Mouse (Mus musculus): ENCODE measurements around the gene Qser1. TPM values are rescaled to one million over a fixed set of nuclear protein-coding genes. Genes with fewer than 3 reads are reported as not detected.

Gene Qser1
- polyA plus RNA-seq, 1 experiment, result 4.1 TPM

DNA sequence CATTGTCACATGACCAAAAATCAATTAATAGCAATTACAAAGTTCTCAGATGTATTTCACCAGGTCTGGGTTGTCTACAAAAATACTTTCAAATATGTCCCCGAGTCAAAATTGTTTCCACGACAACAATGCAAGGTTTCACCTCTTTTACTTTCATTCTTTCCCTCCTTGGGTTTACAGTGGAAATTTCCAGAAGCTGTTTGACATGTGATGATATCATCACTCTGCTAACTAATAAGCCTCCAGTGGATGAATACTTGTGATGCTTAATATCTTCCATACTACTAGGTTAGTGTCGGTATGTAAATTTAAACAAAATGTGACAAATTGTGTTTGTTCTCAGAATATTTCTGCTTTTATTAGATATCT lies 33.4 kb upstream of the Qser1 start:
- Histone ChIP-seq H3K36me3 (ENCODE audit: control insufficient read depth, insufficient read depth) (no peaks in the 10 kb centered on the region), H3K27me3 (ENCODE audit: control insufficient read depth, insufficient read depth, insufficient read length) (no peaks in the 10 kb centered on the region)

GRCm38 (mm10) chr2:104849276-104849990 lies 32.9 kb upstream of the Qser1 start, which contains the start of gene Prrg4:
Gene Prrg4 (minus strand): TSS chr2:104849876.
- peak within 1 kb of the TSS; percentile 34 for H3K4me3 ChIP-seq
- H3K36me3 ChIP-seq (ENCODE audit: control insufficient read depth, insufficient read depth), result no peaks in the 10 kb centered on the region
- peak within 1 kb of the TSS; percentile 88 for H3K4me2 ChIP-seq (ENCODE audit: low read depth)
- TF ChIP-seq POLR2A (IDR thresholded peaks at IDR 0.05; ENCODE audit: insufficient read length, low read depth), result no peak
- no peak for TF ChIP-seq SRF (IDR thresholded peaks at IDR 0.05; ENCODE audit: control insufficient read depth, insufficient read length, low read depth)
- no peak for TF ChIP-seq TCF12 (IDR thresholded peaks at IDR 0.05; ENCODE audit: insufficient read depth, poor library complexity, severe bottlenecking)
- TF ChIP-seq MYOG (IDR thresholded peaks at IDR 0.05; ENCODE audit: control insufficient read depth in 1 of 3, insufficient read depth in 1 of 3, insufficient read length in 2 of 3, low read depth in 2 of 3), result peak in 1 of 3 experiments; percentile 48
- TF ChIP-seq USF1 (IDR thresholded peaks at IDR 0.05; ENCODE audit: low read depth), result no peak
- no peak for TF ChIP-seq CEBPB (IDR thresholded peaks at IDR 0.05; ENCODE audit: insufficient read depth, poor library complexity, severe bottlenecking)
- no peak for TF ChIP-seq MAX (IDR thresholded peaks at IDR 0.05; ENCODE audit: low read depth)
- peak in 1 of 3 experiments; percentile 22 for TF ChIP-seq MYOD1 (IDR thresholded peaks at IDR 0.05; ENCODE audit: control insufficient read depth in 1 of 3, insufficient read length in 2 of 3, low read depth in 2 of 3)
- H3K79me2 ChIP-seq (ENCODE audit: control insufficient read depth, insufficient read depth), result no peaks in the 10 kb centered on the region
- H3K27me3 ChIP-seq (ENCODE audit: control insufficient read depth, insufficient read depth, insufficient read length), result no peaks in the 10 kb centered on the region
- H3ac ChIP-seq (ENCODE audit: control insufficient read depth, insufficient read length), result peak within 1 kb of the TSS; percentile 43

More for the DNA sequence above, 33.4 kb upstream of the Qser1 start:
- TF ChIP-seq E2F4 (IDR thresholded peaks at IDR 0.05; ENCODE audit: insufficient read depth) (no peak), MAX (IDR thresholded peaks at IDR 0.05; ENCODE audit: low read depth) (no peak), POLR2A (IDR thresholded peaks at IDR 0.05; ENCODE audit: insufficient read length, low read depth) (no peak), POLR2AphosphoS2 (IDR thresholded peaks at IDR 0.05; ENCODE audit: insufficient read length, low read depth) (no peak), SRF (IDR thresholded peaks at IDR 0.05; ENCODE audit: control insufficient read depth, insufficient read length, low read depth) (no peak), TCF3 (IDR thresholded peaks at IDR 0.05; ENCODE audit: insufficient read length, low read depth) (no peak), MYOD1 (IDR thresholded peaks at IDR 0.05; ENCODE audit: control insufficient read depth in 1 of 3, insufficient read length in 2 of 3, low read depth in 2 of 3) (no peak)
- Histone ChIP-seq H3ac (ENCODE audit: control insufficient read depth, insufficient read length) (peak overlapping the region; percentile 43), H3K79me2 (ENCODE audit: control insufficient read depth, insufficient read depth) (no peaks in the 10 kb centered on the region), H3K4me2 (ENCODE audit: low read depth) (peak overlapping the region; percentile 88), H3K4me3 (peak overlapping the region; percentile 34)

GRCm38 (mm10) chr2:104848235-104849161 lies 31.9 kb upstream of the Qser1 start:
- Histone ChIP-seq H3ac (ENCODE audit: control insufficient read depth, insufficient read length) (peak overlapping the region; percentile 43), H3K27me3 (ENCODE audit: control insufficient read depth, insufficient read depth, insufficient read length) (no peaks in the 10 kb centered on the region), H3K4me2 (ENCODE audit: low read depth) (peak overlapping the region; percentile 88), H3K36me3 (ENCODE audit: control insufficient read depth, insufficient read depth) (no peaks in the 10 kb centered on the region), H3K4me3 (peak overlapping the region; percentile 34), H3K79me2 (ENCODE audit: control insufficient read depth, insufficient read depth) (no peaks in the 10 kb centered on the region)
- no peak for TF ChIP-seq CEBPB (IDR thresholded peaks at IDR 0.05; ENCODE audit: insufficient read depth, poor library complexity, severe bottlenecking)
- no peak for TF ChIP-seq E2F4 (IDR thresholded peaks at IDR 0.05; ENCODE audit: insufficient read depth)
- TF ChIP-seq SRF (IDR thresholded peaks at IDR 0.05; ENCODE audit: control insufficient read depth, insufficient read length, low read depth), result no peak
- no peak for TF ChIP-seq POLR2A (IDR thresholded peaks at IDR 0.05; ENCODE audit: insufficient read length, low read depth)
- TF ChIP-seq MYOD1 (IDR thresholded peaks at IDR 0.05; ENCODE audit: control insufficient read depth in 1 of 3, insufficient read length in 2 of 3, low read depth in 2 of 3), result no peak
- no peak for TF ChIP-seq MYOG (IDR thresholded peaks at IDR 0.05; ENCODE audit: control insufficient read depth in 1 of 3, insufficient read depth in 1 of 3, insufficient read length in 2 of 3, low read depth in 2 of 3)
- TF ChIP-seq USF1 (IDR thresholded peaks at IDR 0.05; ENCODE audit: low read depth), result no peak
- no peak for TF ChIP-seq REST (IDR thresholded peaks at IDR 0.05; ENCODE audit: insufficient read depth, insufficient read length)
- TF ChIP-seq TCF12 (IDR thresholded peaks at IDR 0.05; ENCODE audit: insufficient read depth, poor library complexity, severe bottlenecking), result no peak
- no peak for TF ChIP-seq TCF3 (IDR thresholded peaks at IDR 0.05; ENCODE audit: insufficient read length, low read depth)

DNA sequence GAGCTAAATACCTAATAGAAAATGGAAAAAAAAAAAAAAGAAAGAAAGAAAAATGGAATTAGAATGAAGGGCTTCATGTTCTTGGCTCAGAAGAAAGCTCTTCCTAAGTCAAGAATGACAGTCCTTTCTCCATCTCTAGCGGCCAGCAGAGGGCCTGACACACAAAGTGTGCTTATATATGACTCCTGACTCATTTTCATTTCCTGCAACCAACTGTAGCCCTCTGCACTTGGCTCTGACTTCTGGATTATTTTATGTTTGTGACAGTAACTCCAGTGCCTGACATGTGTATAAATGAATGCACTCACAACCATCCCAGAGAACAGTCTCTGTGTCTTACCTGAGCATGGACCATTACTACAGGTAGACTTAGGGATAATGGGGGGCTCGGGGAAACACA lies 31.1 kb upstream of the Qser1 start:
- Histone ChIP-seq H3K4me3 (no peak overlapping the region), H3ac (ENCODE audit: control insufficient read depth, insufficient read length) (no peak overlapping the region), H3K79me2 (ENCODE audit: control insufficient read depth, insufficient read depth) (no peaks in the 10 kb centered on the region), H3K4me2 (ENCODE audit: low read depth) (peak overlapping the region; percentile 88), H3K27me3 (ENCODE audit: control insufficient read depth, insufficient read depth, insufficient read length) (no peaks in the 10 kb centered on the region), H3K36me3 (ENCODE audit: control insufficient read depth, insufficient read depth) (no peaks in the 10 kb centered on the region)
- TF ChIP-seq MYOG (IDR thresholded peaks at IDR 0.05; ENCODE audit: control insufficient read depth in 1 of 3, insufficient read depth in 1 of 3, insufficient read length in 2 of 3, low read depth in 2 of 3) (no peak), POLR2A (IDR thresholded peaks at IDR 0.05; ENCODE audit: insufficient read length, low read depth) (no peak), REST (IDR thresholded peaks at IDR 0.05; ENCODE audit: insufficient read depth, insufficient read length) (no peak), MYOD1 (IDR thresholded peaks at IDR 0.05; ENCODE audit: control insufficient read depth in 1 of 3, insufficient read length in 2 of 3, low read depth in 2 of 3) (no peak), CEBPB (IDR thresholded peaks at IDR 0.05; ENCODE audit: insufficient read depth, poor library complexity, severe bottlenecking) (no peak), MAX (IDR thresholded peaks at IDR 0.05; ENCODE audit: low read depth) (no peak), TCF12 (IDR thresholded peaks at IDR 0.05; ENCODE audit: insufficient read depth, poor library complexity, severe bottlenecking) (no peak), SRF (IDR thresholded peaks at IDR 0.05; ENCODE audit: control insufficient read depth, insufficient read length, low read depth) (no peak), TCF3 (IDR thresholded peaks at IDR 0.05; ENCODE audit: insufficient read length, low read depth) (no peak), USF1 (IDR thresholded peaks at IDR 0.05; ENCODE audit: low read depth) (no peak), POLR2AphosphoS2 (IDR thresholded peaks at IDR 0.05; ENCODE audit: insufficient read length, low read depth) (no peak), E2F4 (IDR thresholded peaks at IDR 0.05; ENCODE audit: insufficient read depth) (no peak)
